Mouse (Mus musculus) gastrocnemius, adult 18-20 months (tissue): Measurements from ENCODE around the gene Chic2. TPM values are rescaled to one million over a fixed set of nuclear protein-coding genes. Genes with fewer than 3 reads are reported as not detected.

ENCODE experiments used
- total RNA-seq, 2 experiments: library from RNA; stranded (reverse); gene quantifications; 2 replicates each; pipeline ENCODE4 v1.2.3; 2021

The Chic2 gene
- total RNA-seq, 2 experiments from 2014 or later: 10.3 to 12.3 TPM

Other genes starting within 250 kb of the Chic2 start
- not detected for gene Gsx2, start 30.8 kb upstream of the Chic2 start, total RNA-seq
- 10 to 100 TPM; 14.2 to 15.0 TPM for gene Pdgfra, start 107.5 kb upstream of the Chic2 start, total RNA-seq